Mouse (Mus musculus): ENCODE data around the gene Cebpg.

GRCm38 (mm10) chr7:35026276-35026630, 30.1 kb downstream of the Cebpg start:
- TF ChIP-seq CTCF (IDR thresholded peaks at IDR 0.05; ENCODE audit: borderline replicate concordance, insufficient read depth, low read length) = no peak
- TF ChIP-seq POLR2A (IDR thresholded peaks at IDR 0.05; ENCODE audit: low read depth, low read length) = no peak

Data from embryonic fibroblast, embryonic 13.5 days (primary cell).